Mouse (Mus musculus) hematopoietic stem cell, adult 5-6 weeks (primary cell): ENCODE results near the gene Unc13d. TPM values are rescaled to one million over a fixed set of nuclear protein-coding genes. Genes with fewer than 3 reads are reported as not detected.
A peak's percentile ranks its signal among the peaks of the same experiment; 100 is the strongest.
"Not testable (repeated sequence)": the region's sequence is repeated elsewhere in the genome, so short reads cannot be mapped to it uniquely, and the experiment has no call there.

ENCODE experiments used
- ATAC-seq, 2 experiments: fragments of 125-278 bp in 1 of 2; replicated peaks in 1 of 2; 2 replicates each; pipeline ENCODE4 v1.8.0; 2016 to 2017; ENCODE audit warnings: inconsistent platforms in 2 of 2, mild to moderate bottlenecking in 2 of 2, moderate number of reproducible peaks in 2 of 2, low read depth in 1 of 2, moderate TSS enrichment in 1 of 2; ENCODE audit not compliant: low FRiP score in 2 of 2, poor library complexity in 2 of 2, severe bottlenecking in 2 of 2, insufficient read depth in 1 of 2, low TSS enrichment in 1 of 2
- total RNA-seq: library from RNA; stranded (forward); fragments of 172-1452, 232-1000 nt; gene quantifications from 2 replicates; pipeline ENCODE4 v1.2.3, GENCODE M21; 2017

The Unc13d gene
- total RNA-seq, 1 experiment from 2014 or later: 33.5 TPM

DNA sequence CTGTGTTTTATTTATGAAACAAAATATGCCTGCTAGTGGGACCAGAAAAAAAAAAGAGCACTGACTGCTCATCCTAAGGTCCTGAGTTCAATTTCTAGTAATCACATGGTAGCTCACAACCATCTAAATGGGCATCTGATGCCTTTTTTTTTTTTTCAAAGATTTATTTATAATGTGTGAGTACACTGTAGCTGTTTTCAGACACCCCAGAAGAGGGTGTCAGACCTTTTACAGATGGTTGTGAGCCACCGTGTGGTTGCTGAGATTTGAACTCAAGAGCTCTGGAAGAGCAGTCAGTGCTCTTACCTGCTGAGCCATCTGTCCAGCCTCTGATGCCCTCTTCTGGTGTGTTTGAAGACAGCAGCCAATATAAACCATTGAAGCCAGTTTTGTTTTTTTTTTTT, 57.2 kb downstream of the Unc13d start:
- no peak for ATAC-seq

DNA sequence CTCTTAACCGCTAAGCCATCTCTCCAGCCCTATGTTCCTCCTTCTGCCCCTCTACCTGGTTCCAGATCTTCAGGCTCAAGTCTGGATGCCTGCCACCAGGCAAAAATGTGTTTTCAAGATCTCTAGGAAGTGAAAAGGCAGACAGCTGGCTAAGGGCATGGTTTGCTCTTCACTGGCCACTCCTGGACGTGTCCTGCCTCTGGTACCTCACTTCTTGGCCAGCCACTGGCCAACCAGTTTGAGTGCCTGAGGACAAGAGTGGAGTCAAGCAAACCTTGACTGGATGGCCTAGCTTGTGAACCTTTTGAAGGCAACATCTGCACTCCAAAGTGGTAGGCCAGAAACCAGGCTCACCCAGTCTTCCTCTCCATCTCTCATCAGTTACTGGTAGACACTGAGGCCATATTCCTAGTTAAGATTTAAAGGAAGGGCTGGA, 57.8 kb downstream of the Unc13d start:
- ATAC-seq: no peak

DNA sequence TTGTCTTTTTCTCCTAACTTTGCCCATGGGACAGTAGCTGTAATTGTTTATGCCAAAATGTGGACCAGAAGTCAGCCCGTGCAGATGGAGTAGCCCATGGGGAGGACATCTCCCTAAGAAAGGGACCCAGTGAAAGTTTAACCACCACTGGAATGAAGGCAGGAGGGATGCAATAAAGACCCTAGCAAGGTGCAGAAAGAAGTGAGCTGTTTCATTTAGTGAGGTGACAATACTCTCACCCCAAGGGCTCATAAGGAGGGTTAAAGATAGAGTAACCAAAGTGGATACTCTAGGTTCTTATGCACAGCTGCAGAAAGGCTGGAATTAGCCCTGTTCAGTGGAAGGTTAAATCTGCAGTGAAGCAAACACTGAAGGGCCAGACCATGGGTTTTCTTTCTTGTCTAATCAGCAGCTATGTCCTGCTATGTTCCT, 58.4 kb downstream of the Unc13d start:
- ATAC-seq: no peak

DNA sequence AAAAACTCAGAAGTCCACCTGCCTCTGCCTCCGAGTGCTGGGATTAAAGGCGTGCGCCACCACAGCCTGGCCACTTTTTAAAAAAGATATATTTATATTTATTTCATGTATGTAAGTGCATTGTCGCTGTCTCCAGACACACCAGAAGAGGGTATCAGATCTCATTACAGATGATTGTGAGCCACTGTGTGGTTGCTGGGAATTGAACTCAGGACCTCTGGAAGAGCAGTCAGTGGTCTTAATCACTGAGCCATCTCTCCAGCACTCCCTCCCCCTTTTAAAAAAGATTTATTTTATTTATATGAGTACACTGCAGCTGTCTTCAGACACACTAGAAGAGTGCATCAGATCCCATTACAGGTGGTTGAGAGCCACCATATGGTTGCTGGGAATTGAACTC, 58.9 kb downstream of the Unc13d start:
- ATAC-seq: not testable (repeated sequence)

DNA sequence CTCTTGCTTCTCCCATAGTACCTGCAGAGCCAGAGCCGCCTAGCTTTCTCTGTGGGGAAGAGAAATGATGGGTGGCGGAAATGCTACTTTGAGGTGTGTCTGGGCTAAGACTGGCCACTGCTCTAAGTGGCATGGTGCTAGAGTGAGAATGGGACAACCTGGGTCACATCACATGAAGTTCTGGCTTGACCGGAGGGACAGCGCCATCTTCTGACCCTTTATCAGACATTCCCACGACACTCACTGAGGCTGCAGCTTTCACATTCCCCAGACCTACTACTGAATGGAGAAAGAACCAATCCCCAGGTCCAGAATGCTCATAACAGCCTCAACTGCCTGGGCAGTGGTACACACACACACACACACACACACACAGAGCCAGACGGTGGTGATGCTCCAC, 59.7 kb downstream of the Unc13d start:
- ATAC-seq: peak; percentile 19 to 28

DNA sequence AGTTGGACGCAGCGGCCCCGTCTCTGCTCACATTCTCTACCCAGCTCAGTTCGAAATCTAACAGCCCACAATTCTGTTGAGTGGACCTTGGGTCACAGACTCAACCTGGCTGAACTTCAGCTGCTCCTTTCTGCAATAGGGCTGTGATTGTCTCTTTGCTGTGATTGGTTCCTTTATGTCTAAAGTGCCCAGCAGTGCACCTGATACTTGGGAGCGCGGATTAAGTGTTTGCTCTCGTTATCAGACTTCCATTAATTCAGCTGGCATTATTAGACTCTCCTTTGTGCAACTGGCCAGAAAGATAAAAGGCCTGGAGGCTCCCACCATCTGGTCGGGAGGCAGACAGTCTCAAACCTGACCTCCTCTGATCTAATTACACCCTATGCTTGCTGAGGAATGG, 62.9 kb downstream of the Unc13d start:
- ATAC-seq: no peak

DNA sequence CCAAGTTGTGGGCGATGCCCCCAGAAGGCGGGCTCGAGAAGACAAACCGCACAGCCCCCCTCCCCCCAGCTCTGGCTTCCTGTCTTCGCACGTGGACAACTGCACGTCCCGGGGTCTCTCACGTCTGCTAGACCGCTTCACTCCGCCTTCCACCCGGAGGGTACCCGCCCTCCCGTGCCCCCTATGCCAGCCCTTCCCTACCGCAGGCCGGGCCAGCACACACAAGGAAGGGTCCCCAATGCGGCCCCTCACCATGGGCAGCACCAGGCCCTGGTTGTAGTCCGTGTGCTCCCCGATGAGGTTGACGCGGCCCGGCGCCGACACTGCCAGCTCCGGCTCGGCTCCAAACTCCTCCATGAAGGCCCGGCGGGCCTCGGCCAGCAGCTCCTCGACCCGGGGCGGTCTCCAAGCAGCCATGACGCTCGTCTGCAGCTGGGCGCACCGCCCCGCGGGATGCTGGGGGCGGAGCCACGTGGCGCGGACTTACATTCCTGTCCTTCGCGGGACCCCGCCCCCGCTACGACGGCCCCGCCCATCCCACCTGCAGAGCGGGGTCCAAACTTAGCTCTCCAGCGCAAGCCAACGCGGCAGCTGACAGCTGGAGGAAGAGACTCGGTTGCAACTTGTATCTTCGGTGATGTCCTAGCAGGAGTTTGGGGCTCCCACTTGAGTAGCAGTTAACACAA, 65.4 kb downstream of the Unc13d start, which contains the start of gene Galk1:
Gene Galk1, minus strand, starts transcription at position 458 of the 686 bp plus-strand sequence.
- peak; percentile 73 to 79 for ATAC-seq

Other genes starting within 250 kb of the Unc13d start
- 0.60 and 0.75 TPM in 2 replicates for gene Myo15b, start 219.6 kb downstream of the Unc13d start, total RNA-seq
- 7.3 and 32.0 TPM in 2 replicates for gene Smim5, start 178.0 kb downstream of the Unc13d start, total RNA-seq
- 3.8 and 6.6 TPM in 2 replicates for gene Smim6, start 165.9 kb downstream of the Unc13d start, total RNA-seq
- gene Sap30bp, start 144.7 kb downstream of the Unc13d start, total RNA-seq: 116 and 170 TPM in 2 replicates
- 13.6 and 14.8 TPM in 2 replicates for gene Recql5, start 144.5 kb downstream of the Unc13d start, total RNA-seq
- 0.56 and 5.8 TPM in 2 replicates for gene Itgb4, start 103.3 kb downstream of the Unc13d start, total RNA-seq
- gene Galk1, start 65.2 kb downstream of the Unc13d start, total RNA-seq: 32.4 and 36.0 TPM in 2 replicates
- gene H3f3b, start 50.0 kb downstream of the Unc13d start, total RNA-seq: 997 and 1,138 TPM in 2 replicates
- 19.1 and 19.9 TPM in 2 replicates for gene Unk, start 47.6 kb downstream of the Unc13d start, total RNA-seq
- 38.6 and 44.8 TPM in 2 replicates for gene Wbp2, start 9.0 kb upstream of the Unc13d start, total RNA-seq
- gene Trim47, start 49.2 kb upstream of the Unc13d start, total RNA-seq: 18.2 and 21.3 TPM in 2 replicates
- 9.1 TPM in 2 replicates for gene Trim65, start 53.2 kb upstream of the Unc13d start, total RNA-seq
- gene Mrpl38, start 60.9 kb upstream of the Unc13d start, total RNA-seq: 17.8 and 19.8 TPM in 2 replicates
- 17.6 and 46.2 TPM in 2 replicates for gene Fbf1, start 90.2 kb upstream of the Unc13d start, total RNA-seq
- 12.3 and 22.2 TPM in 2 replicates for gene Ten1, start 120.9 kb upstream of the Unc13d start, total RNA-seq
- 43.2 and 45.2 TPM in 2 replicates for gene Acox1, start 121.1 kb upstream of the Unc13d start, total RNA-seq
- 2.4 and 2.9 TPM in 2 replicates for gene Evpl, start 160.1 kb upstream of the Unc13d start, total RNA-seq
- gene Srp68, start 196.3 kb upstream of the Unc13d start, total RNA-seq: 36.5 and 43.6 TPM in 2 replicates
- 0.31 TPM in 1 of 2 replicates, not detected in the other for gene Galr2, start 203.0 kb upstream of the Unc13d start, total RNA-seq
- 20.4 and 25.8 TPM in 2 replicates for gene Exoc7, start 229.3 kb upstream of the Unc13d start, total RNA-seq